Mouse (Mus musculus) megakaryocyte, embryonic 14.5 days (primary cell): ENCODE measurements at regions not wholly inside any gene's neighbourhood (a gene's known extent, or its start where the extent isn't known, plus 50 kb on each side); places are given as distances from the start of the nearest gene placed in this dataset.

Experiments
- H3K27me3 ChIP-seq: replicated peaks from 2 replicates; pipeline ENCODE3; 2012; ENCODE audit warnings: inconsistent platforms
- H3K36me3 ChIP-seq: replicated peaks from 2 replicates; pipeline ENCODE3; 2012; ENCODE audit warnings: low read length, inconsistent platforms, mixed read lengths
- H3K4me1 ChIP-seq: 2 replicates; pipeline ENCODE4 v1.6.1; 2012; ENCODE audit warnings: inconsistent platforms
- H3K4me3 ChIP-seq: replicated peaks from 2 replicates; pipeline ENCODE3; 2012; ENCODE audit warnings: moderate library complexity, mild to moderate bottlenecking, inconsistent platforms
- H3K9me3 ChIP-seq: 2 replicates; pipeline ENCODE4 v1.6.1; 2012; ENCODE audit warnings: inconsistent platforms
- FLI1 ChIP-seq: IDR thresholded peaks from 2 replicates; pipeline ENCODE4 v1.6.1; 2012; ENCODE audit warnings: low read length, inconsistent platforms, mixed read lengths
- GATA1 ChIP-seq: IDR thresholded peaks from 3 replicates; pipeline ENCODE4 v1.6.1; 2012; ENCODE audit warnings: mixed read lengths, low read length, inconsistent platforms, borderline replicate concordance

DNA sequence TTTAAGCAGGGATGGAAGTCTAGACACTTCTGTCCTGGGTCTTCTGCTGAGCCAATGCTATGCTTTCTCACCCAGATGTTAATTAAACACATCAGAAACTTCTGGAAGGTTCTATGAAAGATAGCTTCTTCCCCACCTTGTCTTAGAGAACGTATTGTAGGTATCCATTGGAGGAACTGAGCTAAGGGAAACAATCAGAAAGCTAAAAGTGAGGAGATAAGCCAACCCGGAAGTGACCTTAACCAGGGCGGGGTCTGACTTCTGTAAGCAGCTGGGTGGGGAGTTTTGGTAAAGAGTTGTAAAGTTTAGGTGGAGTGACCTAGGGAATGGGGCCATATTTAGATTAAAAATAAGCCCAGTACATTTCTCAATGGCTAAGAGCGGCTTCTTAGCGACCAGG is 95.1 kb upstream of the Nrbf2 start:
- no peak overlapping the region for H3K4me3 ChIP-seq
- no peaks in the 10 kb centered on the region for H3K4me1 ChIP-seq
- 0 out of 2 replicates have a peak, but pooled peaks cover 10% of the 10 kb centered on the region for H3K9me3 ChIP-seq
- TF ChIP-seq FLI1 (no peak), GATA1 (no peak)
- H3K27me3 ChIP-seq, result no peaks in the 10 kb centered on the region
- no peaks in the 10 kb centered on the region for H3K36me3 ChIP-seq

DNA sequence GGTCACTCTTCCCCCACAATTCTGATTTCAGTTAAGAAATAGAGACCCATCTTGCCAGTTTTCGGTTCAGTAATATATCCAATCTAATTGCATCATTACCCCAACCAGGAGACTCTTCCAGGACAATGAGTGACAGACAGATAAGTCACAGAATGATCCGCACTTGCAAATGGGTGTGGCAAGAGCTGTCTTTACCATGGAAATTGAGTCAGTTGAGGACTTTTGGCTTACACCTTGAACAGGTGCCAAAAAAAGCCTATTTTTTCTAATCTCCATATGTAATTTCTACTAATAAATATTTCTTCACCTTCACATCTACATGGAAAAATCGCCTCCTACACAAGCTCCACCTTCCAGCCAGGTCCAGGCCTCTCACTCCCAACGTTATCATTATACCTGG is 98.2 kb upstream of the Nrbf2 start:
- Histone ChIP-seq H3K36me3 (no peaks in the 10 kb centered on the region), H3K4me3 (no peak overlapping the region)

GRCm38 (mm10) chr10:67383802-67384567 is 98.9 kb upstream of the Nrbf2 start:
- TF ChIP-seq FLI1 (no peak), GATA1 (no peak)
- Histone ChIP-seq H3K36me3 (no peaks in the 10 kb centered on the region), H3K9me3 (0 out of 2 replicates have a peak, but pooled peaks cover 4% of the 10 kb centered on the region), H3K4me1 (no peaks in the 10 kb centered on the region), H3K27me3 (no peaks in the 10 kb centered on the region), H3K4me3 (no peak overlapping the region)

More for the DNA sequence above, 98.2 kb upstream of the Nrbf2 start:
- no peak for TF ChIP-seq FLI1
- no peak for TF ChIP-seq GATA1
- no peaks in the 10 kb centered on the region for H3K4me1 ChIP-seq
- no peaks in the 10 kb centered on the region for H3K27me3 ChIP-seq
- 0 out of 2 replicates have a peak, but pooled peaks cover 4% of the 10 kb centered on the region for H3K9me3 ChIP-seq

GRCm38 (mm10) chr10:67384568-67384958 is 99.5 kb upstream of the Nrbf2 start:
- no peaks in the 10 kb centered on the region for H3K4me1 ChIP-seq
- 0 out of 2 replicates have a peak, but pooled peaks cover 4% of the 10 kb centered on the region for H3K9me3 ChIP-seq
- H3K4me3 ChIP-seq, result no peak overlapping the region
- H3K36me3 ChIP-seq, result no peaks in the 10 kb centered on the region
- no peaks in the 10 kb centered on the region for H3K27me3 ChIP-seq
- no peak for TF ChIP-seq GATA1

- Histone ChIP-seq H3K9me3 (0 out of 2 replicates have a peak, but pooled peaks cover 4% of the 10 kb centered on the region), H3K4me3 (no peak overlapping the region), H3K27me3 (no peaks in the 10 kb centered on the region), H3K4me1 (no peaks in the 10 kb centered on the region), H3K36me3 (no peaks in the 10 kb centered on the region)
- TF ChIP-seq GATA1 (no peak), FLI1 (no peak)
Measured at GRCm38 (mm10) chr10:67385966-67386365, 100.9 kb upstream of the Nrbf2 start.

DNA sequence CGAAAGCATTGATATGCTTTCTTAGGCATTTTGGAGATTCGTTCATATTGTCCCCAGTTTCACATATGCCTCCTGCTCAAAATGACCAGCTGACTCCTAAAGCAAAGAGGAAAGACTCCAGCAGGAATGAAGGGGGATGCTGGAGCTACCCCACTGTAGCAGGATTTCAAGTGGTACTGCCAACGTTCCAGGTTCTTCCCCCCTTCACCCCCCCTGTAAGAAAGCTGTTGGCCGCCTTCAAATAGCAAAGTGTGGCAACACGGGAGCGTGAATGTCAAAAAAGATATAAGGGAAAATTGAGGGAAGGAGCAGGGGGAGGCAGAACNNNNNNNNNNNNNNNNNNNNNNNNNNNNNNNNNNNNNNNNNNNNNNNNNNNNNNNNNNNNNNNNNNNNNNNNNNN is 103.7 kb upstream of the Nrbf2 start:
- H3K36me3 ChIP-seq, result no peaks in the 10 kb centered on the region
- no peaks in the 10 kb centered on the region for H3K9me3 ChIP-seq
- no peaks in the 10 kb centered on the region for H3K27me3 ChIP-seq
- TF ChIP-seq GATA1 (no peak), FLI1 (no peak)
- no peaks in the 10 kb centered on the region for H3K4me1 ChIP-seq
- H3K4me3 ChIP-seq, result no peak overlapping the region

DNA sequence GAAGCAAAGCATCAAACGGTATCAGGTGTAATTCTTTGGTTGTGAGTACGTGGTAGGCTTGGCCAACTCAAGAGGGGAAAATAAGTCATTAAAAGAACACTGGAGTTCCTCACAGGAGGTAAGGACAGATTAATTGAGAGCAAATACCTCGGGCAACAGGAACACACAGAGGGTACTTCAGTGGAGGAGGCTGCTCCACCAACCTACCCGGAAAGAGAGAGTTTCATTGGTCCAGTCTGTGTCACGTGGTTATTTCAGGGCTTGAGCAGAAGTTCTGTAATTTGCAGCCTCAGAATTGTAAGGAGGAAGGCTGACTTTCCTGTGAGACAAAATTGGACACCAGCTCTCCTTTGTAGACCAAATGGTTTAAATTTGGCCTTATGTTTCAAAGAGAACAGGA is 115.3 kb upstream of the Nrbf2 start:
- Histone ChIP-seq H3K27me3 (no peaks in the 10 kb centered on the region), H3K4me3 (no peak overlapping the region), H3K36me3 (no peaks in the 10 kb centered on the region), H3K4me1 (peaks cover 4% of the 10 kb centered on the region; the same call in 1 of the 2 replicates), H3K9me3 (0 out of 2 replicates have a peak, but pooled peaks cover under 1% of the 10 kb centered on the region)
- TF ChIP-seq GATA1, result no peak
- TF ChIP-seq FLI1, result no peak

DNA sequence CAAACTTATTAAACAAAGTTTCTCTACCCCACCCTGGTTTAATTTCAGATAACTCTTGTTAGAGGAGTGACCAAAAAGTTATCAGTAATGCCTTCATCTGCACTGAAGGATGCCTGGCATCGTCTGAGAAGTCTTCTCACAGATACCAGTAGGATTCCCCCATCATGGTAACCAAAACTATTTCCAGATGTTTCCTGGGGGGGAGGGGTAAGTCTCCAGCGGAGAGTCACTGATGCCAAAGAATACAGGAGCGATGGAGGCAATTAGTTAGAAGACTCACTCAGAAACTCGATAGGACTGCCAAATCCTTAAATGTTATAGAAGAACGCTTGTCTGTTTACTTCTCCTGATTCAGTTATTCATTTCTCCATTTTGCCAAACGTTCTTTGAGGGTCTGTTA is 116.3 kb upstream of the Nrbf2 start:
- H3K27me3 ChIP-seq, result no peaks in the 10 kb centered on the region
- TF ChIP-seq FLI1 (no peak), GATA1 (no peak)
- no peaks in the 10 kb centered on the region for H3K9me3 ChIP-seq
- H3K4me3 ChIP-seq, result no peak overlapping the region
- H3K36me3 ChIP-seq, result no peaks in the 10 kb centered on the region
- peaks cover 4% of the 10 kb centered on the region; the same call in 1 of the 2 replicates for H3K4me1 ChIP-seq

DNA sequence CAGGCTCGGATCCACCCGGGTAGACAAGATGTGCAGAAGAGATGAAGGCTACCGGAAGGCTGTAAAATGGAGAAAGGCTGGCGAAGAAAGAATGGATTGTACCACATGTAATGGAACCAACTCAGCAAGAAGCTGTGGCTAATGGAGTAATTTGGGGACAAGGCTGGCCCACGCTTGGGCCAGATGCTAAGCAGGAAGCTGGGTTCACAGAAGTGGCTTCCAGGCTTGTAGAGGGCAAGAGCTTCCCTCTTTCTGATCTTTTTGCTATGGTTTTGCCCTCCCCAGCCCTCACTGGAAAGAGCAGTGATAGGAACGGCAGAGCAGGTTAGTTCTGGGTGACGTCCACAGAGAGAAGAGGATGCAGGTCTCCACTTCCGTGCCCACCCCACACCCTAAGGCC is 117.7 kb upstream of the Egr2 start:
- Histone ChIP-seq H3K36me3 (no peaks in the 10 kb centered on the region), H3K9me3 (peaks cover 14% of the 10 kb centered on the region; the same call in 1 of the 2 replicates), H3K4me1 (no peaks in the 10 kb centered on the region), H3K4me3 (no peak overlapping the region), H3K27me3 (no peaks in the 10 kb centered on the region)
- TF ChIP-seq GATA1 (no peak), FLI1 (no peak)

DNA sequence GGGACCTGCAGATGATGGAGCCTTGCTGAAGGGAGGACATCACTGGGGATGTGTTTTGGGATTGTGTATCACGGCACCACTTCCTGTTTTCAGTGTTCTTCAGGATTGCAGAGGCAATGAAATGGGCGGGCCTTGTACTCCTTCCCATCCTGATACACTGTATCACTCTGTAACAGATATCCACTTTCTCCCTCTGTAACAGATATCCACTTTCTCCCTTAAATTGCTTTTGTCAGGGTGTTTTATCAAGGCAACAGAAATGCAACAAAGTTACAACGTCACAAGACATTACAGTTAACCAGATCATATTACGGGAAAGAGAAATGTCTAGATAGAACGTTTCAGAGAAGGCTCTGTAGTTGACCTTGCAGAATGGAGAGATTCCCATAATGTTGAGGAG is 114.5 kb upstream of the Egr2 start:
- Histone ChIP-seq H3K9me3 (peaks cover 27% of the 10 kb centered on the region), H3K27me3 (no peaks in the 10 kb centered on the region), H3K36me3 (no peaks in the 10 kb centered on the region), H3K4me1 (no peaks in the 10 kb centered on the region), H3K4me3 (no peak overlapping the region)
- TF ChIP-seq FLI1, result no peak
- no peak for TF ChIP-seq GATA1
